ENCODE assay signal across 8 mouse cellular contexts in the genomic region with DNA sequence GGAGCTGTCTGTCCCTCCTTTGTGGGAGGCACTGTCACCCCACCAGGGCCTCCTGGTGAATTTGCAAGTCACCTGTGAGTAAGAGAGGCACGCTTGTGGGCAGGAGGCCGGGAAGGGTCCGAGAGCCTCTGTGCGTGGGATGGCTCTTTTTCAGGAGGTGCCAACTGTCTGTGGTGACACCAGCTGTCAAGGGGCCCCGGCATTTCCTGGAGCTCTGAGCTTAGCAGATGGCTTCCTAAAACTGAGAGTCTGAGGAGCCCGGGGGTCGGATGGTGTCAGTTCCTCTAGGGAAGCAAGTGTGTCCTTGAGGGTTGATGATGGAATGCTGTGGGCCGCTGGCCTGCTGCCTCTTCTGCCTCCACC. TPM values are rescaled to one million over a fixed set of nuclear protein-coding genes. Genes with fewer than 3 reads are reported as not detected.
DNase-seq lines count a peak whose midpoint lies in the region; ATAC-seq and TF ChIP-seq lines count a peak whose summit lies in the region.

No protein-coding gene starts in this region.

- H3K27ac ChIP-seq in forebrain, embryonic 13.5 days: peak overlapping the region; percentile 36
- H3K27ac ChIP-seq in forebrain, embryonic 14.5 days (ENCODE audit: low read depth, low read length): no peak overlapping the region
- H3K27ac ChIP-seq in spleen, adult 2 months (ENCODE audit: insufficient read depth, low read length): peak overlapping the region; percentile 15; the same call in 1 of the 2 replicates

- no peaks in the 10 kb centered on the region for H3K36me3 ChIP-seq in forebrain, embryonic 13.5 days (ENCODE audit: poor library complexity, severe bottlenecking)
- H3K36me3 ChIP-seq in forebrain, embryonic 14.5 days (ENCODE audit: control insufficient read depth, insufficient read depth, low read length): no peaks in the 10 kb centered on the region
- H3K36me3 ChIP-seq in spleen, adult 2 months (ENCODE audit: control insufficient read depth, insufficient read depth, low read length): no peaks in the 10 kb centered on the region

- TF ChIP-seq CTCF in spleen, adult 2 months (IDR thresholded peaks at IDR 0.05; ENCODE audit: extremely low read depth, insufficient read depth, insufficient read length, insufficient replicate concordance): no peak

- 79% methylated on average over 8 of the region's 8 CpGs for WGBS in forebrain, embryonic 13.5 days
- WGBS in forebrain, embryonic 14.5 days: 73% methylated on average over 8 of the region's 8 CpGs
- 8% methylated on average over 8 of the region's 8 CpGs for whole genome bisulfite sequencing in spleen, adult 2 months

- no peaks in the 10 kb centered on the region for H3K9me3 ChIP-seq in forebrain, embryonic 13.5 days (replicated peaks)
- no peaks in the 10 kb centered on the region for H3K9me3 ChIP-seq in forebrain, embryonic 14.5 days (replicated peaks; ENCODE audit: control insufficient read depth, low read length)

- no peaks in the 10 kb centered on the region for H3K27me3 ChIP-seq in forebrain, embryonic 13.5 days
- H3K27me3 ChIP-seq in forebrain, embryonic 14.5 days (replicated peaks; ENCODE audit: control insufficient read depth, insufficient read depth, low read length): no peaks in the 10 kb centered on the region
- H3K27me3 ChIP-seq in spleen, adult 2 months (ENCODE audit: control insufficient read depth, insufficient read depth, low read length): no peaks in the 10 kb centered on the region

- H3K4me2 ChIP-seq in forebrain, embryonic 13.5 days: no peak overlapping the region
- H3K4me2 ChIP-seq in forebrain, embryonic 14.5 days (ENCODE audit: low read length): no peak overlapping the region

- peaks cover 35% of the 10 kb centered on the region for H3K4me1 ChIP-seq in forebrain, embryonic 13.5 days
- H3K4me1 ChIP-seq in forebrain, embryonic 14.5 days (ENCODE audit: control insufficient read depth, insufficient read depth, low read length): peaks cover 15% of the 10 kb centered on the region
- H3K4me1 ChIP-seq in spleen, adult 2 months (ENCODE audit: control insufficient read depth, insufficient read depth, insufficient read length): peaks cover 39% of the 10 kb centered on the region

- no peak for DNase-seq in forebrain, embryonic 14.5 days (ENCODE audit: low spot score)
- no peak for DNase-seq in spleen, adult 2 months (ENCODE audit: low read depth in 1 of 2, low spot score in 2 of 2)
- DNase-seq in spleen, postnatal 36 days (ENCODE audit: low spot score in 2 of 2): no peak
- DNase-seq in kidney, adult 9 months: peak; percentile 53
- no peak for DNase-seq in c-Kit-positive CD71-positive TER-119-positive erythroid progenitor cells, embryonic 14.5 days (ENCODE audit: low spot score)
- DNase-seq in urinary bladder, postnatal 10 days (ENCODE audit: low spot score): no peak

- no peak for ATAC-seq in forebrain, embryonic 13.5 days
- ATAC-seq in forebrain, embryonic 14.5 days: no peak
- ATAC-seq in megakaryocyte progenitor cell, adult 5-6 weeks (replicated peaks; ENCODE audit: poor library complexity): peak; percentile 36

- TF ChIP-seq POLR2A in spleen, adult 2 months (IDR thresholded peaks at IDR 0.05; ENCODE audit: low read depth, low read length): no peak

- H3K9ac ChIP-seq in forebrain, embryonic 13.5 days: no peak overlapping the region
- no peak overlapping the region for H3K9ac ChIP-seq in forebrain, embryonic 14.5 days (ENCODE audit: low read length)

- H3K4me3 ChIP-seq in forebrain, embryonic 13.5 days: no peak overlapping the region
- no peak overlapping the region for H3K4me3 ChIP-seq in forebrain, embryonic 14.5 days (ENCODE audit: low read depth, low read length)
- H3K4me3 ChIP-seq in spleen, adult 2 months (ENCODE audit: extremely low read depth, insufficient read depth, insufficient read length): no peak overlapping the region

RNA-seq across cellular contexts. Expression of a gene that starts 24.0 kb away (rescaled TPM):
- polyA plus RNA-seq in forebrain, embryonic 13.5 days (2015; fragmentation: Nextera tagmentation; extraction: Ambion mirVana): 16.8 and 17.7 TPM in 2 replicates
- 7.5 and 9.8 TPM in 2 replicates for polyA plus RNA-seq in forebrain, embryonic 14.5 days (2014; fragmentation: Nextera tagmentation; extraction: Ambion mirVana)
- 63.8 and 76.1 TPM in 2 replicates for polyA plus RNA-seq in spleen, adult 2 months (2012; rRNA removed)
- 40.4 and 52.8 TPM in 2 replicates for total RNA-seq in megakaryocyte progenitor cell, adult 5-6 weeks (2015)
- total RNA-seq in megakaryocyte progenitor cell, adult 5-6 weeks (2017): 69.6 and 73.0 TPM in 2 replicates

RNA-seq across cellular contexts. Expression of a gene that starts 28.8 kb away (rescaled TPM):
- 1,081 and 1,088 TPM in 2 replicates for polyA plus RNA-seq in forebrain, embryonic 13.5 days (2015; fragmentation: Nextera tagmentation; extraction: Ambion mirVana)
- polyA plus RNA-seq in forebrain, embryonic 14.5 days (2014; fragmentation: Nextera tagmentation; extraction: Ambion mirVana): 1,112 and 1,434 TPM in 2 replicates
- polyA plus RNA-seq in spleen, adult 2 months (2012; rRNA removed): 2,439 and 2,476 TPM in 2 replicates
- 3,223 and 3,257 TPM in 2 replicates for total RNA-seq in megakaryocyte progenitor cell, adult 5-6 weeks (2015)
- 1,603 and 2,013 TPM in 2 replicates for total RNA-seq in megakaryocyte progenitor cell, adult 5-6 weeks (2017)

RNA-seq across cellular contexts. Expression of a gene that starts 34.6 kb away (rescaled TPM):
- polyA plus RNA-seq in forebrain, embryonic 13.5 days (2015; fragmentation: Nextera tagmentation; extraction: Ambion mirVana): 41.7 and 46.1 TPM in 2 replicates
- 29.2 and 41.2 TPM in 2 replicates for polyA plus RNA-seq in forebrain, embryonic 14.5 days (2014; fragmentation: Nextera tagmentation; extraction: Ambion mirVana)
- polyA plus RNA-seq in spleen, adult 2 months (2012; rRNA removed): 48.3 and 61.8 TPM in 2 replicates
- total RNA-seq in megakaryocyte progenitor cell, adult 5-6 weeks (2015): 17.5 and 17.7 TPM in 2 replicates
- 33.2 and 35.3 TPM in 2 replicates for total RNA-seq in megakaryocyte progenitor cell, adult 5-6 weeks (2017)

RNA-seq across cellular contexts. Expression of a gene that starts 45.9 kb away (rescaled TPM):
- 24.7 TPM in 2 replicates for polyA plus RNA-seq in forebrain, embryonic 13.5 days (2015; fragmentation: Nextera tagmentation; extraction: Ambion mirVana)
- 19.5 and 24.3 TPM in 2 replicates for polyA plus RNA-seq in forebrain, embryonic 14.5 days (2014; fragmentation: Nextera tagmentation; extraction: Ambion mirVana)
- 19.6 and 28.2 TPM in 2 replicates for polyA plus RNA-seq in spleen, adult 2 months (2012; rRNA removed)
- total RNA-seq in megakaryocyte progenitor cell, adult 5-6 weeks (2015): 9.8 and 12.3 TPM in 2 replicates
- total RNA-seq in megakaryocyte progenitor cell, adult 5-6 weeks (2017): 2.8 and 4.6 TPM in 2 replicates
